Mouse (Mus musculus): Measurements from ENCODE around the gene Pde10a.
"Not testable (repeated sequence)": the region's sequence is repeated elsewhere in the genome, so short reads cannot be mapped to it uniquely, and the experiment has no call there.

The Pde10a gene

DNA sequence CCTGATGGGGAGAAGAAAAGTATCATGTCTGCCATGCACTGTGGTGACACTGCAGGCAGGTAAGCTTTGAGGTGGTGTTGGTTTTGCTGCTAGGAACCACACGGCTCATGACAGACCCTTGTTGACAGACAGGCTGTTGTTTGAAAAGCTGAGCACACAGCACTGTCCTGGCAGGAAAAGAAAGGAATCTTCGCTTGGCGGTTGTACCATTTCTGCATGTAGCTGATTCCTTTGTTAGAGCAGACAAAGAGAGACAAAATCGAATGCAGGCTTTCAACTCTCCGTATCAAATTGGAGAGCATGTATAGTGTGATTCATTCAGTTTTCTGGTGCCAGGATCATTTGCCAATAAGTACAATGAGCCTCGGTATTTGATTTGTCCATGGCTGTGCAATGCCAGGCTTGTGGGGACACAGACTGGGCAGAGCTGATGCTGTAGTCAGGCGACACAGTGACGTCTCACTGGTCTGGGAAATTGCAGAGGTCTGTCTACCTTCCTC lies 122.2 kb downstream of the Pde10a start:
- DNase-seq (ENCODE audit: low spot score) = peak; percentile 3

DNA sequence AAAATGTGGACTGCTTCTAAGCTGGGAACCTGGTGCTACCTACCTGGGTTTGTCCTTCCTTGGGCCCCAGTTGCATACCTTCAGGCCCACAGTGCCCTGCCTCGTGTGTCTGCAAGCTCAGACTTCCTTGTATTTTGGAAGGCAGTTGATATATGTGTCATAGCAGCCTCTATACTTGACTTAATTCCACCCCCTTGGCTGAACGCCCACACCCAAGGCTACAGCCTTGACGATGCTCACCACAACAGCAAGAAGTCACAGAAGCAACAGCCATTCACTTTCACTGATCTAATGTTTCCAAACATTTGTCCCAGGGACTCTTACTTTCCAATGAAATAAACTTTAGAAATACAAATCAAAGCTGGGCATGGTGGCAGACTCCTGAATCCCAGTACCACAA lies 123.1 kb downstream of the Pde10a start:
- no peak for DNase-seq (ENCODE audit: low spot score)

DNA sequence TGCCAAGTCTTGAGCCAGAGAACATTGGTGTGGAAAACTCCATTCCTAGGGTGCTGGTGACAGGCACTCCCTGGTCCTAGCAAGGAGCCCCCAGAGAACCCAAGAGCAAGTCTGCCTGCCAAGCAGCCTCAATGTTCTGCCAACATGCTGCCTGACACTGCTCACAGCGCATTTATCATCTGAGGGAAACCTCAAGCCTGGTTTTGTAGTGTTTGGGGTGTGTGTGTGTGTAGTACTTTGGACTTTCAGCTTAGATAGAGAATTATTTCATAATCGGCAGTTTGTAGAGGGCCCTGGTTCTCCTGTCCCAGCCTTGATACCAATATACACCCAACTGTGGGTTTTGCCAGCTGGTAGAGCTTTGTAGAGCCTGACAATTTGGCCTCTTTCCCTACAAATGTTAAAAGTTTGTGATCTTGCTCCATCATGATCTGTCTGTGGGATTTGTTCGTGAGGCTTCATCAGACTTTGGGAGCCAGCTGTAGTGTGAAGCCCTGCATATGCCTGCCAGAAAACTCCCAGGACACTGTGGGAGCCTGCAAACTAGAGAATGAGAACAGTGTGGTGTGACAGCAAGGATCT lies 127.6 kb downstream of the Pde10a start:
- peak; percentile 51 for DNase-seq (ENCODE audit: low spot score)

DNA sequence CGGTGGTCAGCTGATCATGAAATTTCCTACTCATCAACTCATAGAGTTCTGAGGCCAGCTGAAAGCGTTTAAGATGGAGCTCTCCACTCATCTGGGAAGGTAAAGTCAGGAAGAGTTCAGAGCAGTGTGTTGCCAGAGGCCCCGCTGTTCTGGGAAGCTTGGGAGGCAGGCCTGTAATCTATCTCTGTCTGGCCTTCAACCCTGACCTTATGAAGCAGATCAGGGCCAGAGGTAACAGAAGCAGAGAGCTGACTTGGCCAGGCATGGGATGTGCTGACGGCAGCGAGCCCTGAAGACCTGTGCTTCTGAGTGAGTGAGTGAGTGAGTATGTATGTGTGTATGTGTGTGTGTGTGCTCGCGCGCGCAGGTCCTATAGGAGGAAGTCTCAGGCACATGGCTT lies 132.5 kb downstream of the Pde10a start:
- no peak for DNase-seq (ENCODE audit: low spot score)

DNA sequence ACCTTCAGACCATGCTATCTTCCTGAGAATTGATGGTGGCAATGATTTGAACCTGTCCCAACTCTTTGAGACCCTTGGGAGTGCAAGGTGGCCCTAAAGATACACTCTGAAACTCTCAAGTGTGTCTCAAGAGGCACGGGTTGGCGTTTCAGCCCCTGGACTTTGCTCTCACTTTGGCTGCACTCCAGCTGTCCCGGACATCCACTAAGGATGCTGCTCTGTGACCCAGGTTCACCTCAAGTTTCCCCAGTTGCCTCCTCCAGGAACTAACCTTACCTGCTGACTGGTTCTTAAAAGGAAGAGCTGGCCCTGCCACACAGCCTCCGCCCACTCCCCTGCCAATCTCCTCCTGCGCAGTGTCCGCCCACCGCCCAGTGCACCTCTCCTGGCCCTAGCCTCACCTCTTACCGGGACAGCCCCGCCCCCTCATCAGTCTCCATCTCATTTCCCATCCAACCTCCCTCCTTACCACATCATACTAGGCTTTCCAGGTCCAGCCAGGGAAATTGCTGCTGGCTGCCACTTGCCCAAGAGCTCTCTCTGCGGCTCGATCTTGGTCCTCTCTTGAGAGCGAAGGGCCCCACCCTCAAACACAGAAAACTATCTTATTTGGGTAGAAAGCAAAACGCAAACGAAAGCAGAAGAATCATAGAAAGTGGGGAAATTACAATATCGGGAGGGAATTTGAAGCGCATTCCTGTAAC lies 133.7 kb downstream of the Pde10a start:
- DNase-seq (ENCODE audit: low spot score) = no peak

DNA sequence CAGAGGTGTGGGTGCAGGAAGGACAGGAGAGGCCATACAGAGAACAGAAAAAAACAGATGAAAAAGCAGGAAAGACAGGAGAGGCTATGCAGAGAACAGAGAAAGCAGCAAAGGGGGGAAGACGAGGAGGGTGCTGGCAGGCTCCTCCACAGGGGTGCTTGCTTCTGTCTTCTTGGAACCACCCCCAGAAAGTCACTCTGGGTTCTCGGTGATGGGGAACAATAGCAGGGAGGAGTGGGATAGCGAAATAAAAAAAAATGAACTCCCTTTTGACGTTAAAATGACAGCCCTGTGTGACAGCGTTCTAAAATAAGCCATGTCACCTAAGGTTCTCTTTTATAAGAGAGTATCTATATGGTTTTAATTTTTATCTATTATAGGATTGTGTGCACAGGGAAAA lies 141.7 kb downstream of the Pde10a start:
- no peak for DNase-seq (ENCODE audit: low spot score)

DNA sequence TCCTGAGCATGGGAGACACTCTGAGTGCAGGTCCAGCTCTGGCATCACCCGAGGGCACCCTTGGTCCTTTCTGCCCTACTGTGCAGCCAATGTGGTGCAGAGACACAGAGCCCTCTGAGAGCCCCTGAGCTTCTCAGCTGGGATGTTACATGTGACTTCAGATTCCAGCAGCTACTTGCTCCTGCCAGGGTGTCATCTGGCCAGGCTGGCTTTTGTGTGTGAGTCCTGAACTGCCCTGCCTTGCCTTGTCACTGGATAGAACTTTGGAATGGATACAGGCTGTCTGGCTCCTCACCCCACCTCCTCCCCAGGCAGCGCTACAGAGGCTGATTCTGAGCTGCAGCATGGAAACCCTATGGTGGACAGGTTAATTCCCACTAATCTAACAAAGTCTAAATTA lies 149.5 kb downstream of the Pde10a start:
- DNase-seq (ENCODE audit: low spot score) = no peak

DNA sequence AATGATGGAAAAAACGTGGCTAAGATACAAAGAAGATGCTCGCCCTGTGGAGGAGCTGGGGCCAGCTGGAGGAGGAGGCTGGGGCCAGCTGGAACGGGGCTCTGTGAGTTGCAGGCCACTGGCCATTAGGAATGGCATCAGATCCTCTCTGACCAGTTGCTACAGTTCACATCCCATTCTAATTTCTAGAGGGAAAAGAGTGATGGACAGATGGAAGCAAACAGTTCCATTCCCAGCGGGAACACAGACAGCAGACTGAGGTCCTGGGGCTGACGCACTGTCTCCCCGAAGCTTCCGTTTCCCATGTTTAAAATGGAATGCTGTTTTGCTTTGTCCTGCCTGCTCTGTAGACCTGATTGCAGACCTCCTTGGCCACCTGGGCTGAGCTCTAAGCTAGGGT lies 161.2 kb downstream of the Pde10a start:
- DNase-seq (ENCODE audit: low spot score) = no peak

DNA sequence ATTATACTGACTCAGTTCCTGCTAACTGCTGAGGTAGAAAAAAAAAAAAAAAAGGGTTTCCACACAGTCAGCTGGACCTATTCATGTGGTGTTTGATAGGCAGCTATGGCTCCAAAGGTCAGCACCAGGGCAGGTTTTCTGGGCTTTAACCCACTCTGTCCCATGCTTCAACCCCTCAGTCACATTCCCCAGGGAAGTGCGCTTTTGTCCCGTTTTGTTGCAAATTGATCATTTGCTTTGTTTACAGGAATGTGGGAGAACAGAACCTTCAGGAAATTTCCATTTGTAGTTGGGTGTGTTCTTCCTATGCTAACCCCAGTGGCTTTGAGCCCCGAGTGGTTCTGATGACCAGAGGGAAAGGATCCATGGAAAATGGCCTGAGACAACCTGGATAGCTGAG lies 162.9 kb downstream of the Pde10a start:
- DNase-seq (ENCODE audit: low spot score) = no peak

DNA sequence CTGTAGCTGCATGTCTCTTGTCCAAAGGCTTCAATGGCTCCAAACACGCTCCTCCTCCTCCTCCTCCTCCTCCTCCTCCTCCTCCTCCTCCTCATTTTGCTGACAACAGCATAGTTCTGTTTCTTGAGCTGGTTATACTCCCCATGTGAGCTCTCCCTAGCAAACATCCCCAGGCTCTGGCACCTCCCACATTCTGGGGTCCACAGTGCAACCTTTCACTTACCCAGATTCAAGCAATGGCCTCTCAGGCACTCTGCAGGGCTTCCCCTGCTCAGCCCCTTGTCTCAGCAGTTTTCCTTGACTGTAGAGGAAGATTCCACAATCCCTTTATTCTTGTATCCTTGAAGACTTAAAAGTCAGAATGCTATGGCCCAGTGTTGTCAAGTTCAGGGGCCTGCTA lies 173.1 kb downstream of the Pde10a start:
- DNase-seq (ENCODE audit: low spot score) = no peak

DNA sequence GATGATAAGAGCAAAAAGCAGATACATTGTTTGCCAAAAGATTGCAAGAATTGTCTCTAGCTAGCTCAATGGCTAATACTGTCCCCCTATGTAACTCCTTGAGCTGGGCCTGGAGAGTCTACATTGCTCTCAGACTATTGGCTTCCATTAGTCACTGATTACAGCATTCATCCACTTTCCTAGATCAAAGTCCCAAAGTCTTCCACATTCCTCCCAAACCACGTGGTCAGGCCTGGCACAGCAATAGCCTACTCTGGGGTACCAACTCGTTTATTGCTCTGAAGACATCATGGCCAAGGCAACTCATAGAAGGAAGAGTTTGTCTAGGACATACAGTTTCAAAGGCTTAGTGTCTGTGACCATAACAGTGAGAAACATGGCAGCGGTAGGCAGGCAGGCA lies 173.6 kb downstream of the Pde10a start:
- no peak for DNase-seq (ENCODE audit: low spot score)

DNA sequence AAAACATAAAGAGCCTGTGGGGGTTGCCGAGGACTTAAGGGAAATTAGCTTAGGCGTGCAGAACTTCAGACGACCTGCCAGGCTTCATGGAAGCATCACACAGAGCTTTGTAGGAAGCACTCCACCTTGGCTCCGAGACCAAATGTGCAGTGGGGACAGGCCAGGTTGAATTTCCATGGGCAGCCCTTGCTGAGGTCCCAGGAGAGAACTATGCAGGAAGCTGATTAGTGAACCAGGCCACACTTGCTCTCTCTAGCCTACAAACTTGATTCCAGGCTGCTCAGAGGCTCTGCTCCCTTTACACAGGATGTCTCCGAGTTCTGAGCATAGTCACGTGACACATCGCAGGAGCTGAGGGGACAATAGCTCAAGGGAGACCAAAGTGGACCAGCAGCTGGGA lies 175.9 kb downstream of the Pde10a start:
- DNase-seq (ENCODE audit: low spot score) = no peak

DNA sequence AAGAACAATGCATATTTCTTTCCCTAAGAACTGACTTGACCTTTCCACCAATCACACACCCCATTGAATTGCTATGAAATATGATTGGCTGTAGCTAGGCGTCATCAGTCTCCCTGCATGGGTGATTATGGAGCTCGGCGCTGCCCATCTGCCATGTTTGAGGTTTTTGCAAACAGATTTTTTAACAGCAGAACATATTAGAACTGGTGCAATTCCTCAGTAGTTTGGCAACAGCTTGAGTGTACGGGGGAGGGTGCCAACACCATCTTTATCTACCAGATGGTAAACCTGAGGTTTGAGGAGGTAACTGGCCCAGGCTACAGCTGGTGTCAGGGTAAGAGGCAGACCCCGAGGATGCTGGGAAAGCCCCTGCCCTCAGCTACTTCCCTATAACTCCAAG lies 177.3 kb downstream of the Pde10a start:
- no peak for DNase-seq (ENCODE audit: low spot score)

DNA sequence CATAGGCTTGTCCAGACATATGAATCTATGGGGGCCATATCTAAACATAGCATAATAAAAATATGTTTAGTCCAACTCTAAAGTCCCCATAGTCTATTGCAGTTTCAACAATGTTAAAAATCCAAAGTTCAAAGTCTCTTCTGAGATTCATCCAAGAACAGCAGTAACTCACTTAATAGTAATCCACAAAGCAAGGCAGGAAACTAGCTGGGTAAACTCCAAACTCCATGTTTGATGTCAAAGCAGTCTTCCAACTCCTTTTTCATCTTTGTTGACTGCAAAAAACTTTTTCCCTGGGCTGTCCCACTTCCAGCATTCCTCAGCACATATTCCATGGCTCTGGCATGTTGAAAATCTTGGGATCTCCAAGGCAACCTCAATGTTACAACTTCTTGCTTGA lies 182.8 kb downstream of the Pde10a start:
- no peak for DNase-seq (ENCODE audit: low spot score)

DNA sequence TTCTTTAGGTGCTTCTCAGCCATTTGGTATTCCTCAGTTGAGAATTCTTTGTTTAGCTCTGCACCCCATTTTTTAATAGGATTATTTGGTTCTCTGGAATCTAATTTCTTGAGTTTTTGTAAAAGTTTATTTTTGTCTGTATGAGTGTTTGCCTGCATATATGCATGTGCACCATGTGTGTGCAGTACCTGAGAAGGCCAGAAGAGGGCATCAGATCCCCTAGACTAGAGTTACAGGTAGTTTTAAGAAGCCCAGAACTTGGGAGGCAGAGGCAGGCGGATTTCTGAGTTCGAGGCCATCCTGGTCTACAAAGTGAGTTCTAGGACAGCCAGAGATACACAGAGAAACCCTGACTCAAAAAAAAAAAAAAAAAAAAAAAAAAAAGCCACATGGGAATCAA lies 187.6 kb downstream of the Pde10a start:
- not testable (repeated sequence) for DNase-seq (ENCODE audit: low spot score)

DNA sequence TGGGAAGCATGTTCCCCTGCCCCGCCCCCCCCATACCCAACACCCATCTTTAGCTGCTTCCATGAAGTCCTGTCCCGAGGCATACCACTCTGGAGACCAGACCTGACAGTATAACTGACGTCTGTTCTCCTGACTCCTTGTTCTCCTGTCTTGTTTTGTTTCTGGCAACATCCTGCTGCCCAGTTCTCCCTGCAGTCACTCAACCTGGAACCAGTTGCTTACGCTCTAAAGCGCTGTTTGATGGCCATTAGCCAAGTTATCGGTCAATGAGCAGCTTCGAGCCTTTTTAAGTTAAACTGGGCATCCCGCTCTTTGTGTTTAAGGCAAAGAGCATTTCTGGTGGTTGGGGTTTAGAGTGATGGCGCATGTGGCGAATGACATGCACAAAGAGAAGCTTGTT lies 195.8 kb downstream of the Pde10a start:
- no peak for DNase-seq (ENCODE audit: low spot score)

DNA sequence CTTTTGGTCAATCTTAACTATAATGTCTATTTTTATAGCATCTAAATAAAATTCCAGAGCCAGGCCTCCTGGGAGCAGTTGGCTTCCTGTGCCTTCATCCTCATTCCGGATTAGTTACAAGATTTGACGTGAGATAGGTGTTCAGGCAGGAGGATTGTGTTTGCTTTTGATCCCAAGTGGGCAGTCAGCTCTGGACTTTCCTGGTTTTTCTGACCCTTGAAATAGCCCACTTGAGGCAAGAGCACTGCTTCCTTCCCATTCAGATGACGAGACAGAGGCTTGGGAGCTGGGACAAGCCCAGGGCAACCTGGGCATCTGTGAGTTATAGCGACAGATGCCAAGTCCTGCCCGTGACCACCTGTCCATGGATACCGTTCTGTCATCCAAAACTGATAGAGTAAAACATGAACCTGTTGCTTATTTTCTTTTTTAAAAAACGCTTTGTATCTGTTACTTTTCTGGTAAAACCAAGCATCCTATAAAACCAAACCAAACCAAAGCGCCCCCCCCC lies 199.3 kb downstream of the Pde10a start:
- DNase-seq (ENCODE audit: low spot score) = no peak

DNA sequence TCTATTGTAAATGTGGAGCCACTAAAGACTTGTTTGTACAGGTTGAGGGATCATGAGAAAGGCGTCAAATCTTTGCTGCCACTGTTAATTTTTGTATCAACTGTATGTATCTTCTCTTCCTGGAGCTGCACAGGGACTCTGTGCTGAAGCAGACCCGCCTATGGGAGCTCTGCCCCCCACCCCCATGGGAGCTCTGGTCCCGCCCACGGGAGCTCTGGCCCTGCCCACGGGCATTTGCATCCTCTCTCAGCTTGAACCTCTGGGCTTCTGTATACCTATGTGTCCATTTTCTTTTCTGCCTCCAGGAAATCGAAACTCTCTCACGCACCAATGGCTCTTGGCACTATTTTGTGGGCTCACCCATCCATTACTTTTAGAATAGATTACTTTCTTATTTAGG lies 203.5 kb downstream of the Pde10a start:
- no peak for DNase-seq (ENCODE audit: low spot score)

DNA sequence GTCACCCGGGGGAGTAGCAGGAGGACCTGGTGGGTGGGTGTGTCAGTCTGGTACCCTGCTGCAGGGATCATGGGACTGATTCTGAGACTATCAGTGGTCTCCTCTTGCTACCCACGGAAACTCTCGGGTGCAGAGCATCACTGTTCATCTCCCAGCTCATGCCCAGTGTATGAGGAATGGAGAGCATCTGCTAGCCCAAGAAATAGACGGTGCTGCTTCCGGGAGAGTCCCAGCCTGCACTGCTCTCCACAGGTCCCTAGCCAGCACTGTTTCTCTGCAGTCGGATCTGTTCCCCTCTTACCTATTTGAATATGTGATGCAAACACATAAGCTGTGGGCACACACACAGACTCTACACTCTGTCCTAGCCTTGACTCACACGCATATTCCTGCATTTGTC lies 204.6 kb downstream of the Pde10a start:
- DNase-seq (ENCODE audit: low spot score) = no peak

DNA sequence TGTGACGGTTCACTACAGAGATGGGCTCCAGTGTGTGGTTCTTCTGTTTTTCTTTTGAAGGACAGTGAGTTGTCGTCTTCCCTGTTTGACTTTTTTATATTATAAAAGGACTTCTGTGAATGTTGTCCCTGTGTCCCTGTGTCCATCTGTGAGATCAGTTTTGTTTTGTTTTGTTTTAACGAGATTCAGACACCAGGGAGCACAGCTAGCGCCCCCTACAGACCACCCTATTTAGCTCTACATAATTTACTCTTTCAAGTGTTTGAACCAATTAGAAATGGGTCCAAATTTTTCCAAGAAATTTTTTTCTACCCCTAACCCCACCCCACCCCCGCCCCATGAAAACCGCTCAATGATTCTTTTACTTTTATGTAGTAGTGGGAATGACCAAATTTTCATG lies 205.9 kb downstream of the Pde10a start:
- no peak for DNase-seq (ENCODE audit: low spot score)

DNA sequence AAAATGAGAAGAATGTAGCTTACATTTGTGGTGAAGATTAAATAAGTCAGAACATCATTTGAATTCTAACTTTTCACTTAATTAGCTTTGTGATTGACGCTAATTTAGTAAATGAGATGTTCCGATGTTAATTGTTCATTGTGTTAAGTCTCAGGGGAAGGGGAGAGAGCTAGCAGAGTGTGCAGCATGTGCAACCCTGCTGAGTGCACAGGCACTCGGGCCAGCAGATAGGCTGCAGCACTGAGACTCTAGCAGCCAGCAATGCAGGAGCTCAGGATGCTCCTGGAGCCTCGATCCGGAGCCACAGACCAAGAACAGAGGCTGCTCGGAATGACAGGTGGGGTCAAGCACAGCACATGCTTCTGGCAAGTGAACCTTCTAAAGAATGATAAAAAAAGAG lies 211.1 kb downstream of the Pde10a start:
- DNase-seq (ENCODE audit: low spot score) = no peak

DNA sequence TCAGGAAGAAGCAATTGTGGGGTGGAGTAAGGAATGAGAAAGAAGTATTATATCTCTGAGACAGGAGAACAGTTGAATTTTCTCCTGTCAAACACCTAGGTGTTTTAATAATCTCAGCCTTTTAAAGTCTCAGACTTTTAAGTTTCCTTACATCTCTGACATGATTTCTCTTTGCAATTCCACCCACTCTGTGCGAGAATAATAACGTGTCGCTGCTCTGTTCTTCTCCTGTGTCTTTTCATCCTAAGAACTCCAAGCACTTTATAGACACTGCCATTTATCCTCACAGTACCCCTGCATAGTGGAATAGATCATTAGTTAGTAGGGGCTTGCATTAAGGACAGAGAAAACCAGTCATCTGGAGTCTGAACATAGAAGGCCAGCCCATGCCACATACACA lies 217.6 kb downstream of the Pde10a start:
- no peak for DNase-seq (ENCODE audit: low spot score)

DNA sequence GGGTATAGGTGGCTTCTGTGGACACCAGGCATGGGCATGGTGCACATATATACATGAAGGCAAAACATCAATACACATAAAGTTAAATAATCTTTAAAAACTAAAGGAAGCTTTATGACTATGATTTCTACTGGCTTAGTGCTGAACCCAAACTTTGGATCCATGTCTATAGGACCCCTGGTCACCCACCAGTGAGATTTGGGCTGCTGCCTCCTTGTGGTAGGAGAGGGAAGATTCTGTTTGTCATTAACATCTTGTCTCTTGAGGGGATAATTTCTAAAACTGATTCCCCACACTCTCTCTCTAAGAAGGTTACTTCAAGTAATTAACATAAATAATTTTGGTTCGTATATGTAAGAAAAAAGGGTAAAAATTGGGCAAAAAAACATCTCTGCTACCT lies 220.2 kb downstream of the Pde10a start:
- no peak for DNase-seq (ENCODE audit: low spot score)

DNA sequence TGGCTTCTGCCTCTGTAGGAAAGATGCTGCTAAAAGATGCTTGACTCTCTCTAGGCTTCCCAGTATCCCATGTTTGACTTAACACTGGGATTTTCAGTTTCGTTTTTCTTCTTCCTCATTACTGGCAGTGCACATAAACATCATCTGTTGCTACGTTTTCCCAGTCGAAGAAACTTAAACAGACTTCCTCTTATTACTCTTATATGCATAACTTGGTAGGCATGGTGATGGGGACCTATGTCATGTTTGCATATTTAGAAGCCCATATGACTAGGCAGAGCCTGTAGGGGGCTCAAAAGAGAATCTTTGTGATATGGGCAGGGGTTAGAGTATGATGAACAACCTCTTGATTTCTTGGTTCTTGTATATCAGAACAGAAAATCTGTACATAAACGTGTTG lies 224.3 kb downstream of the Pde10a start:
- no peak for DNase-seq (ENCODE audit: low spot score)
